Mouse (Mus musculus) heart, postnatal 14 days (tissue): ENCODE results near the gene Kcnk7. TPM values are rescaled to one million over a fixed set of nuclear protein-coding genes. Genes with fewer than 3 reads are reported as not detected.
"Not testable (repeated sequence)": the region's sequence is repeated elsewhere in the genome, so short reads cannot be mapped to it uniquely, and the experiment has no call there.

Source experiments
- DNase-seq, 2 experiments: peaks; one replicate each; pipeline ENCODE4 v3.0.0; 2021 to 2022
- intact Hi-C: fragments of 180-260 bp; cut with DNase I; formaldehyde crosslinking; loops from one replicate; pipeline ENCODE4 v1.15.1; 2025
- long read RNA-seq, 2 experiments: library from polyadenylated mRNA; stranded (forward); transcript quantifications; one replicate each; pipeline ENCODE4 v2.0.0; 2021
- total RNA-seq, 2 experiments: library from RNA; stranded (reverse); gene quantifications; 2 replicates each; pipeline ENCODE4 v1.2.3; 2021

Gene Kcnk7
- not detected for total RNA-seq
- long read RNA-seq, experiment 1, partial matches to known transcripts: 0 of 1 reads
- long read RNA-seq, experiment 1, other reads (novel, unspliced or antisense): 1 of 1 reads
- long read RNA-seq, experiment 2, partial matches to known transcripts: 0 of 3 reads
- long read RNA-seq, experiment 2, other reads (novel, unspliced or antisense): 3 of 3 reads

- intact Hi-C loops: no loop called here
- DNase-seq: no peak
These were observed at the start of gene Kcnk7 for GRCm38 (mm10) chr19:5704163-5704800. Gene Kcnk7, plus strand, starts transcription at chr19:5704367.

- DNase-seq: no peak
- intact Hi-C loops: no loop called here
These were observed 49.4 kb upstream of the Kcnk7 start for GRCm38 (mm10) chr19:5654720-5655298.

GRCm38 (mm10) chr19:5660942-5661751 is 43.0 kb upstream of the Kcnk7 start:
- intact Hi-C loops: no loop called here
- DNase-seq: peak; percentile 50 to 55

- no peak for DNase-seq
- intact Hi-C loops: no loop called here
These were observed 41.9 kb upstream of the Kcnk7 start for GRCm38 (mm10) chr19:5662310-5662709.

GRCm38 (mm10) chr19:5662981-5663913 is 40.9 kb upstream of the Kcnk7 start, which contains the start of gene Sipa1:
Gene Sipa1, minus strand, starts transcription at chr19:5663707.
- intact Hi-C loops: no loop called here
- DNase-seq: peak; percentile 96 to 97

GRCm38 (mm10) chr19:5664669-5665257 is 39.4 kb upstream of the Kcnk7 start:
- no peak for DNase-seq
- intact Hi-C loops: no loop called here

- DNase-seq: no peak
- intact Hi-C loops: no loop called here
These were observed 38.7 kb upstream of the Kcnk7 start for GRCm38 (mm10) chr19:5665465-5665864.

- intact Hi-C loops: no loop called here
- no peak for DNase-seq
These were observed 37.8 kb upstream of the Kcnk7 start for GRCm38 (mm10) chr19:5666386-5666785.

- intact Hi-C loops: no loop called here
- DNase-seq: no peak
These were observed 35.8 kb upstream of the Kcnk7 start for GRCm38 (mm10) chr19:5668372-5668771.

GRCm38 (mm10) chr19:5680432-5680831 is 23.7 kb upstream of the Kcnk7 start:
- intact Hi-C loops: no loop called here
- DNase-seq: no peak

- no peak for DNase-seq
- intact Hi-C loops: no loop called here
These were observed 19.9 kb upstream of the Kcnk7 start for GRCm38 (mm10) chr19:5684236-5684635.

GRCm38 (mm10) chr19:5684985-5685384 is 19.2 kb upstream of the Kcnk7 start:
- DNase-seq: no peak

GRCm38 (mm10) chr19:5685431-5685830 is 18.7 kb upstream of the Kcnk7 start:
- no peak for DNase-seq
- intact Hi-C loops: no loop called here

More at GRCm38 (mm10) chr19:5684985-5685384, 19.2 kb upstream of the Kcnk7 start:
- intact Hi-C loops: no loop called here

GRCm38 (mm10) chr19:5685861-5686260 is 18.3 kb upstream of the Kcnk7 start:
- intact Hi-C loops: no loop called here
- no peak for DNase-seq

GRCm38 (mm10) chr19:5686437-5686836 is 17.7 kb upstream of the Kcnk7 start:
- intact Hi-C loops: no loop called here

GRCm38 (mm10) chr19:5686954-5687353 is 17.2 kb upstream of the Kcnk7 start:
- intact Hi-C loops, DNase-seq: not testable (repeated sequence)

More at GRCm38 (mm10) chr19:5686437-5686836, 17.7 kb upstream of the Kcnk7 start:
- DNase-seq: no peak

- no peak for DNase-seq
- intact Hi-C loops: no loop called here
These were observed 16.4 kb upstream of the Kcnk7 start for GRCm38 (mm10) chr19:5687738-5688137.

- intact Hi-C loops: no loop called here
- DNase-seq: peak; percentile 95 to 96
These were observed 15.7 kb upstream of the Kcnk7 start, which contains the start of the genes Map3k11 and Pcnx3 for GRCm38 (mm10) chr19:5688200-5689087. Gene Map3k11, plus strand, starts transcription at chr19:5688742. Gene Pcnx3, minus strand, starts transcription at chr19:5688908.

- no peak for DNase-seq
- intact Hi-C loops: no loop called here
These were observed 15.1 kb upstream of the Kcnk7 start for GRCm38 (mm10) chr19:5689088-5689428.
